Mouse (Mus musculus): ENCODE measurements at regions not wholly inside any gene's neighbourhood (a gene's known extent, or its start where the extent isn't known, plus 50 kb on each side); places are given as distances from the start of the nearest gene placed in this dataset.

DNA sequence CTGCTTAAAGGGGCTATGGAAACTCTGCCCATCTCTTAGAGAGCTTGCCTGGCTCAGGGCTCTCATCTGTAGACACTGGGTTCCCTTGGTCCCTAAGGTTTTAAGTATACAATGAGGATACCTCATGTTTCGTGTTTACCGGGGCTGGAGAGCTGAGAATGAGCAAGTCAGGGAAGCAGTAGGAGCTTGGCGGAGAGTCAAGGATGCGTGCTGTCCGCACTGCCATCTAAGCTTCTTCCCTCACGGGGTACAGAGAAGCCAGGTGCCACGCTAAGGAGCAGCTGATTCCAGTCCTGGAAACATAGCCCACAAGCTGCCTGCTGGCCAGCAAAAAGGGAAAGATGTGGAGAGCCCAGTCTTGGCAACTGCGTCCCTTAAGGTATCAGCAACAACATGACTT is 55.0 kb upstream of the Ttc34 start:
- TF ChIP-seq CTCF (IDR thresholded peaks at IDR 0.05; ENCODE audit: low read depth) (no peak), EP300 (IDR thresholded peaks at IDR 0.05; ENCODE audit: low read depth) (no peak)
